21 mouse cellular contexts compared by ENCODE assay signal in genomic region chr15:97028046-97028634, GRCm38 (mm10). TPM values are rescaled to one million over a fixed set of nuclear protein-coding genes. Genes with fewer than 3 reads are reported as not detected.
A peak's percentile ranks its signal among the peaks of the same experiment; 100 is the strongest.
DNase-seq lines count a peak whose midpoint lies in the region; ATAC-seq and TF ChIP-seq lines count a peak whose summit lies in the region.
"Had no signal": no experiment of that assay in that cellular context is flagged by ENCODE, and none has a peak within 500 bp of the region (broad histone marks: within the 10 kb centered on the region; RNA-seq: fewer than 3 reads in every experiment).

No protein-coding gene starts in this region.

- H3K9me3 ChIP-seq in liver, embryonic 12.5 days (replicated peaks) = no peaks in the 10 kb centered on the region
- no peaks in the 10 kb centered on the region for H3K9me3 ChIP-seq in liver, embryonic 16.5 days (replicated peaks; ENCODE audit: control insufficient read depth, low read length)
- H3K9me3 ChIP-seq: embryonic facial prominence, embryonic 12.5 days; heart, embryonic 13.5 days; hindbrain, embryonic 12.5 days had no signal

- H3K4me1 ChIP-seq in liver, adult 2 months (ENCODE audit: control insufficient read depth, insufficient read depth, low read length) = peaks cover 27% of the 10 kb centered on the region
- no peaks in the 10 kb centered on the region for H3K4me1 ChIP-seq in liver, embryonic 12.5 days
- H3K4me1 ChIP-seq in liver, embryonic 16.5 days (ENCODE audit: control insufficient read depth, low read depth, low read length) = no peaks in the 10 kb centered on the region; the same call in 1 of the 2 replicates
- H3K4me1 ChIP-seq: embryonic facial prominence, embryonic 12.5 days; hindbrain, embryonic 12.5 days had no signal

- 23% methylated on average over 4 of the region's 4 CpGs for WGBS in liver, adult 2 months
- 36% methylated on average over 4 of the region's 4 CpGs for WGBS in liver, embryonic 12.5 days (ENCODE audit: insufficient replicate concordance)
- 39% methylated on average over 4 of the region's 4 CpGs for WGBS in liver, embryonic 16.5 days (ENCODE audit: insufficient replicate concordance)

- no peak for TF ChIP-seq CTCF in liver, adult 2 months (IDR thresholded peaks at IDR 0.05; ENCODE audit: low read depth, low read length)

- no peaks in the 10 kb centered on the region for H3K27me3 ChIP-seq in liver, adult 2 months (ENCODE audit: control insufficient read depth, insufficient read depth, low read length)
- H3K27me3 ChIP-seq in liver, embryonic 12.5 days (replicated peaks) = no peaks in the 10 kb centered on the region
- H3K27me3 ChIP-seq in liver, embryonic 16.5 days (ENCODE audit: control insufficient read depth, insufficient read depth, low read depth, low read length) = no peaks in the 10 kb centered on the region
- H3K27me3 ChIP-seq: embryonic facial prominence, embryonic 12.5 days; heart, embryonic 13.5 days; hindbrain, embryonic 12.5 days had no signal

- H3K36me3 ChIP-seq in liver, adult 2 months (ENCODE audit: control insufficient read depth, insufficient read depth, low read length) = peaks cover 18% of the 10 kb centered on the region
- H3K36me3 ChIP-seq in liver, embryonic 12.5 days = no peaks in the 10 kb centered on the region
- H3K36me3 ChIP-seq in liver, embryonic 16.5 days (ENCODE audit: control insufficient read depth, insufficient read depth) = no peaks in the 10 kb centered on the region
- H3K36me3 ChIP-seq: embryonic facial prominence, embryonic 12.5 days; heart, embryonic 13.5 days; hindbrain, embryonic 12.5 days had no signal

- no peak for TF ChIP-seq POLR2A in liver, adult 2 months (IDR thresholded peaks at IDR 0.05; ENCODE audit: extremely low read depth, insufficient read depth, low read length)

- no peak overlapping the region for H3K4me2 ChIP-seq in liver, embryonic 12.5 days
- H3K4me2 ChIP-seq in liver, embryonic 16.5 days (ENCODE audit: low read depth, low read length) = peak overlapping the region; percentile 15; the same call in 1 of the 2 replicates
- H3K4me2 ChIP-seq: embryonic facial prominence, embryonic 12.5 days; heart, embryonic 13.5 days; hindbrain, embryonic 12.5 days had no signal

- peak overlapping the region; percentile 83 for H3K9ac ChIP-seq in liver, adult 2 months (ENCODE audit: low read depth, low read length)
- H3K9ac ChIP-seq in liver, embryonic 12.5 days = no peak overlapping the region
- no peak overlapping the region for H3K9ac ChIP-seq in liver, embryonic 16.5 days (ENCODE audit: low read depth, low read length)
- H3K9ac ChIP-seq: embryonic facial prominence, embryonic 12.5 days; heart, embryonic 13.5 days; hindbrain, embryonic 12.5 days had no signal

- no peak for ATAC-seq in liver, embryonic 12.5 days
- 0 out of 2 replicates have a peak, but pooled peaks have one; percentile 27 for ATAC-seq in liver, embryonic 16.5 days (ENCODE audit: low read depth)
- ATAC-seq in granulocyte monocyte progenitor cell, adult 5-6 weeks (replicated peaks; ENCODE audit: poor library complexity, severe bottlenecking) = no peak
- ATAC-seq: forebrain, embryonic 16.5 days; hindbrain, embryonic 16.5 days; inflammation-experienced regulatory T-cells, adult 6 months had no signal

- H3K27ac ChIP-seq in liver, adult 2 months (replicated peaks; ENCODE audit: insufficient read depth, low read depth, low read length) = peak overlapping the region; percentile 96
- H3K27ac ChIP-seq in liver, embryonic 12.5 days = peak overlapping the region; percentile 53; the same call in 1 of the 2 replicates
- peak overlapping the region; percentile 67 for H3K27ac ChIP-seq in liver, embryonic 16.5 days (ENCODE audit: low read length)
- H3K27ac ChIP-seq: embryonic facial prominence, embryonic 12.5 days; heart, embryonic 13.5 days; hindbrain, embryonic 12.5 days had no signal

- peak overlapping the region; percentile 50 for H3K4me3 ChIP-seq in liver, adult 2 months (ENCODE audit: insufficient read depth, low read depth, low read length)
- no peak overlapping the region for H3K4me3 ChIP-seq in liver, embryonic 12.5 days
- H3K4me3 ChIP-seq in liver, embryonic 16.5 days (ENCODE audit: low read depth, low read length) = no peak overlapping the region
- H3K4me3 ChIP-seq: embryonic facial prominence, embryonic 12.5 days; heart, embryonic 13.5 days; hindbrain, embryonic 12.5 days had no signal

- no peak for DNase-seq in liver, adult 2 months (ENCODE audit: extremely low read depth, low read depth, low spot score)
- DNase-seq in liver = no peak
- peak; percentile 79 for DNase-seq in ES-CJ7 (ENCODE audit: low read depth, low spot score)
- no peak for DNase-seq in cerebellum, postnatal 14 days
- DNase-seq in urinary bladder, adult 18-20 months (ENCODE audit: low spot score in 2 of 2) = no peak
- DNase-seq: adrenal gland, adult 8-10 months; cerebellum, adult 11 months; cerebellum, adult 8-10 months; cerebellum, postnatal 25 days; gastrocnemius, postnatal 10 days; heart, postnatal 4 days had no signal

- peaks cover 37% of the 10 kb centered on the region for H3K79me2 ChIP-seq in liver, adult 2 months (ENCODE audit: control insufficient read depth, insufficient read depth, low read length)

RNA-seq across cellular contexts. Expression of gene Slc38a4, which starts 27.6 kb away (rescaled TPM):
- 1,197 and 1,621 TPM in 2 replicates for total RNA-seq in liver, adult 2 months (2014; rRNA removed)
- polyA plus RNA-seq in liver, adult 2 months (2012; rRNA removed) = 659 and 663 TPM in 2 replicates
- 43.1 and 45.1 TPM in 2 replicates for polyA plus RNA-seq in liver, embryonic 12.5 days (2016; fragmentation: Nextera tagmentation; extraction: Ambion mirVana)
- 78.4 and 83.8 TPM in 2 replicates for polyA plus RNA-seq in liver, embryonic 16.5 days (2015; fragmentation: Nextera tagmentation; extraction: Ambion mirVana)
- total RNA-seq in granulocyte monocyte progenitor cell, adult 5-6 weeks (2014; fragmentation: Nextera tagmentation) = not detected in 2 replicates
- not detected in 2 replicates for total RNA-seq in granulocyte monocyte progenitor cell, adult 5-6 weeks (2017)
- total RNA-seq: MEL had no signal
- polyA plus RNA-seq: inflammation-experienced regulatory T-cells, adult 6 months had no signal
